Mouse (Mus musculus) liver, embryonic 16.5 days (tissue): ENCODE data around the gene Rnft2. TPM values are rescaled to one million over a fixed set of nuclear protein-coding genes. Genes with fewer than 3 reads are reported as not detected.

ENCODE experiments used
- ATAC-seq: fragments of 200-750 bp; cut with Nextera tagmentation; 2 replicates; pipeline ENCODE4 v1.8.0; 2017; ENCODE audit warnings: low read depth, mild to moderate bottlenecking, moderate number of reproducible peaks, moderate library complexity
- H3K27ac ChIP-seq: fragments of 300-500 bp; sonication (generic); 2 replicates; pipeline ENCODE4 v1.5.1; 2014; ENCODE audit warnings: mild to moderate bottlenecking, low read length
- H3K27me3 ChIP-seq: fragments of 300-500 bp; sonication (generic); 2 replicates; pipeline ENCODE4 v1.6.1; 2014; ENCODE audit warnings: low read depth, low read length, mixed read lengths; ENCODE audit not compliant: control insufficient read depth, insufficient read depth
- H3K36me3 ChIP-seq: fragments of 300-500 bp; sonication (generic); 2 replicates; pipeline ENCODE4 v1.6.1; 2014; ENCODE audit warnings: mild to moderate bottlenecking; ENCODE audit not compliant: control insufficient read depth, insufficient read depth
- H3K4me1 ChIP-seq: fragments of 300-500 bp; sonication (generic); 2 replicates; pipeline ENCODE4 v1.6.1; 2014; ENCODE audit warnings: low read depth, low read length, mixed read lengths; ENCODE audit not compliant: control insufficient read depth
- H3K4me2 ChIP-seq: fragments of 300-500 bp; sonication (generic); 2 replicates; pipeline ENCODE4 v1.6.1; 2014; ENCODE audit warnings: low read depth, low read length, mixed read lengths
- H3K4me3 ChIP-seq: fragments of 300-500 bp; sonication (generic); 2 replicates; pipeline ENCODE4 v1.5.1; 2014; ENCODE audit warnings: low read depth, mild to moderate bottlenecking, low read length
- H3K9ac ChIP-seq: fragments of 300-500 bp; sonication (generic); 2 replicates; pipeline ENCODE4 v1.6.1; 2014; ENCODE audit warnings: low read depth, low read length
- H3K9me3 ChIP-seq: fragments of 300-500 bp; sonication (generic); replicated peaks from 2 replicates; pipeline ENCODE4 v1.6.1; 2016; ENCODE audit warnings: low read length; ENCODE audit not compliant: control insufficient read depth
- WGBS: fragments of 180-500 bp; shearing (Covaris S2); extraction: QIAGEN DNeasy Blood & Tissue Kit; methylation state at CpG from one replicate; pipeline ENCODE4 v1.1.7; 2014; ENCODE audit not compliant: insufficient replicate concordance; 5-methylcytosine and 5-hydroxymethylcytosine counted together
- polyA plus RNA-seq: library from polyadenylated mRNA; unstranded; fragments of >200 nt; fragmentation: Nextera tagmentation; extraction: Ambion mirVana; gene quantifications from 2 replicates; pipeline ENCODE4 v1.2.1, GENCODE M21; 2015

Rnft2 gene
- polyA plus RNA-seq, 1 experiment from 2014 or later, result 0.19 TPM

GRCm38 (mm10) chr5:118236891-118237290 is 8.0 kb downstream of the Rnft2 start:
- no peak overlapping the region for H3K27ac ChIP-seq
- H3K4me1 ChIP-seq, result no peaks in the 10 kb centered on the region
- H3K9me3 ChIP-seq, result no peaks in the 10 kb centered on the region
- H3K4me2 ChIP-seq, result no peak overlapping the region
- no peaks in the 10 kb centered on the region for H3K27me3 ChIP-seq
- no peaks in the 10 kb centered on the region for H3K36me3 ChIP-seq
- no peak overlapping the region for H3K9ac ChIP-seq
- WGBS, result 66% methylated on average over 12 of the region's 12 CpGs
- no peak overlapping the region for H3K4me3 ChIP-seq
- ATAC-seq, result no peak

GRCm38 (mm10) chr5:118230071-118230611 is 14.8 kb downstream of the Rnft2 start:
- 70% methylated on average over 13 of the region's 13 CpGs for WGBS
- no peaks in the 10 kb centered on the region for H3K36me3 ChIP-seq
- no peak overlapping the region for H3K27ac ChIP-seq
- no peak overlapping the region for H3K9ac ChIP-seq
- ATAC-seq, result no peak
- no peaks in the 10 kb centered on the region for H3K4me1 ChIP-seq
- H3K4me2 ChIP-seq, result no peak overlapping the region
- no peak overlapping the region for H3K4me3 ChIP-seq
- H3K27me3 ChIP-seq, result no peaks in the 10 kb centered on the region
- H3K9me3 ChIP-seq, result no peaks in the 10 kb centered on the region

GRCm38 (mm10) chr5:118223142-118223757 is 21.7 kb downstream of the Rnft2 start:
- Histone ChIP-seq H3K4me2 (no peak overlapping the region), H3K27me3 (no peaks in the 10 kb centered on the region), H3K27ac (no peak overlapping the region), H3K9ac (no peak overlapping the region), H3K4me3 (no peak overlapping the region), H3K9me3 (no peaks in the 10 kb centered on the region), H3K4me1 (no peaks in the 10 kb centered on the region), H3K36me3 (no peaks in the 10 kb centered on the region)
- no peak for ATAC-seq
- WGBS, result 49% methylated on average over 9 of the region's 9 CpGs

GRCm38 (mm10) chr5:118217410-118217809 is 27.5 kb downstream of the Rnft2 start:
- WGBS, result 42% methylated on average over 6 of the region's 6 CpGs
- no peak for ATAC-seq

GRCm38 (mm10) chr5:118214418-118215154 is 30.3 kb downstream of the Rnft2 start:
- 7% methylated on average over 24 of the region's 24 CpGs for WGBS
- ATAC-seq, result no peak
- Histone ChIP-seq H3K4me3 (no peak overlapping the region), H3K27ac (no peak overlapping the region), H3K4me1 (no peaks in the 10 kb centered on the region), H3K36me3 (no peaks in the 10 kb centered on the region), H3K27me3 (peaks cover 3% of the 10 kb centered on the region; the same call in 1 of the 2 replicates), H3K9me3 (no peaks in the 10 kb centered on the region), H3K4me2 (no peak overlapping the region), H3K9ac (no peak overlapping the region)

More at GRCm38 (mm10) chr5:118217410-118217809, 27.5 kb downstream of the Rnft2 start:
- no peaks in the 10 kb centered on the region for H3K4me1 ChIP-seq
- H3K4me2 ChIP-seq, result no peak overlapping the region
- H3K27ac ChIP-seq, result no peak overlapping the region
- no peaks in the 10 kb centered on the region for H3K36me3 ChIP-seq
- no peak overlapping the region for H3K4me3 ChIP-seq
- H3K27me3 ChIP-seq, result peaks cover 3% of the 10 kb centered on the region; the same call in 1 of the 2 replicates
- no peak overlapping the region for H3K9ac ChIP-seq
- no peaks in the 10 kb centered on the region for H3K9me3 ChIP-seq

GRCm38 (mm10) chr5:118214012-118214411 is 30.9 kb downstream of the Rnft2 start:
- Histone ChIP-seq H3K27me3 (peaks cover 3% of the 10 kb centered on the region; the same call in 1 of the 2 replicates), H3K27ac (no peak overlapping the region)
- no peak for ATAC-seq

GRCm38 (mm10) chr5:118205852-118206251 is 39.1 kb downstream of the Rnft2 start:
- Histone ChIP-seq H3K4me2 (no peak overlapping the region), H3K27ac (no peak overlapping the region), H3K9ac (no peak overlapping the region), H3K4me3 (no peak overlapping the region), H3K9me3 (no peaks in the 10 kb centered on the region), H3K4me1 (no peaks in the 10 kb centered on the region), H3K36me3 (no peaks in the 10 kb centered on the region), H3K27me3 (no peaks in the 10 kb centered on the region)
- ATAC-seq, result no peak
- 58% methylated on average over 8 of the region's 8 CpGs for WGBS

More at GRCm38 (mm10) chr5:118214012-118214411, 30.9 kb downstream of the Rnft2 start:
- Histone ChIP-seq H3K4me1 (no peaks in the 10 kb centered on the region), H3K36me3 (no peaks in the 10 kb centered on the region), H3K4me3 (no peak overlapping the region), H3K9ac (no peak overlapping the region), H3K9me3 (no peaks in the 10 kb centered on the region), H3K4me2 (no peak overlapping the region)
- 30% methylated on average over 5 of the region's 5 CpGs for WGBS

GRCm38 (mm10) chr5:118204675-118205440 is 40.1 kb downstream of the Rnft2 start:
- Histone ChIP-seq H3K4me3 (no peak overlapping the region), H3K27me3 (no peaks in the 10 kb centered on the region), H3K4me1 (no peaks in the 10 kb centered on the region), H3K4me2 (no peak overlapping the region), H3K27ac (no peak overlapping the region), H3K9me3 (no peaks in the 10 kb centered on the region), H3K9ac (no peak overlapping the region), H3K36me3 (no peaks in the 10 kb centered on the region)
- no peak for ATAC-seq
- WGBS, result 43% methylated on average over 16 of the region's 16 CpGs
